Mouse (Mus musculus) monocyte, adult 5-6 weeks (primary cell): ENCODE data around the gene Meis2. TPM values are rescaled to one million over a fixed set of nuclear protein-coding genes. Genes with fewer than 3 reads are reported as not detected.

ENCODE experiments used
- ATAC-seq: fragments of 153-309, 156-312 bp; replicated peaks from 2 replicates; pipeline ENCODE4 v1.8.0; 2017; ENCODE audit warnings: mild to moderate bottlenecking; ENCODE audit not compliant: low TSS enrichment, insufficient number of reproducible peaks, severe bottlenecking, poor library complexity, low FRiP score
- total RNA-seq: library from RNA; stranded (forward); fragments of 200-1000, 200-491, 200-594 nt; gene quantifications from 3 replicates; pipeline ENCODE4 v1.2.3, GENCODE M21; 2017

Gene Meis2
- total RNA-seq, 1 experiment from 2014 or later, result not detected

DNA sequence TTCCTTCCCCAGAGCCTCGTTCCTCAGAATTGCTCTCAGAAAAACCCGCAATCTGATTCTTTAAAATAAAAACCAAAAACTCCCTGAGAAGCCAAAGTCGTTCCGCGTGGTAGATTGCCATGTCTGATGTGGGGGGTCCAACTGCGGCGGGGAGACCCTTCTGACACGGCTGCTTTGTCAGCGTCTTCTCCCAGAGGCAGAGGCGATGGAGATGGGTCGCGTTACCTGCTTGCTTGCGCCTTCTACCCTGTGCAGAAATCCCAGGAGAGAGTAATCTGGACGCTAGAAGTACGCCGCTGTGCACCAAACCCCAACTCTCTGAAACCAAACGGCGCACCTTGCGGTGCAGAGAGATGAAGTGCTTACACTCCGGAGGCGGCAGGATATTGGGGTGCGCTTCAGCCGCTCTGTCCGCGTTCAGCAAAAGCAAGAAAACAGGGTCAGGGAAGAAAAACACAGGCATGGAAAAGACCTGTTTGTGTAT is 210.8 kb downstream of the Meis2 start:
- ATAC-seq, result no peak

DNA sequence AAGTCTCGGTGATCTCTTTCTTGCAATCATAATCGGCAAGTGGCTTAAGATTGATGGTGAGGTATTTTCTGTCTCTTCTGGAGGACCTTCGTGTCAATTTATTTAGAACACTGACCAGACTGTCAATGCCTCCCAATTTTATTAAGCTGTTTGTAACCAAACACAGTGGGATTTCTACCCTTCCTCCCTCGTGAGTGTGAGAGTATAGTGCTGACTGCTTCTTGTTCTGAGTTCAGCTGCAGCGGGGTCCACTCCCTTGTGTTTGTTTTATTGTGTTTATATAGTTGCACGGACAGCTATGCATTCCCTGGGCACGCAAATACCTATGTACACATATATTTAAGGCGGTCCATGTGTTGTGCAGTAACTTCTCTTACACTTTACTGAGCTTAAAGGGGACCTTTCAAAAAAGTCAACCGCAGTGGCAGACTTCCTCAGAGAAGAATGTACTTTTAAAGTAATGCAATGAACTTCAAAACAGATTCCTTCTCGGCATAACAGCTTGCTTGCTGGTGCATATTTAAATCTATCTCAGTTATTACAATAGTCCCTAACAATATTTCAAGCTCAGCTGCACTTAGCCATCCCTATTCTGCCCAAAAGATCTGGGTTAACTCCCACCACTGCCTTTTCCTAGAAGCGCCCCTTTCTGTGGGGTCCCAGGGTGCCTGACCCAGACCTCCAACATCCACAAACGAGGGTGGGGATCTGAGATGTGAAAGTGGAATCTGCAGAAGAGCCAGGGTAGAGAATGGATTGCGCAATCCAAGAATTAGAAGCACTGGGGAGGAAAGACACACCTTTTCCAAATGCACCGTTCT is 211.4 kb downstream of the Meis2 start:
- no peak for ATAC-seq

DNA sequence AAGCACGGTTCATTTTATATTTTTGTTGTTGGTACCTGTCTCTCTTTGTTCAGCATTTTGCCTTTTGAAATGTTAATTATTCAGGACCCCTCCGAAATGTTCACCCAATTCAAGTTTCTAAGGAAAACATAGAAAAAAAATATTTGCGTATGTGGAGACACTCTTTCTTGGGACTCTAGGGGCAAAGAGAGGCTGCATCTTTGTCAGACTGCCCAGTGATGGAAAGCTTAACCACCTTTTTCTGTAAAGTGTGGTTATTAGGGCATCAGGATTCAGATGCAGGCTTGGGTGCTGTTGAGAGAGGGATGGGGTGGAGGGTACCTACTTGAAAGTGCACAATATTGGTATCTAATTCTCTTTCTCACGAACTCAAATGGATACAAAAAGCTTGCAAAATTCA is 212.4 kb downstream of the Meis2 start:
- ATAC-seq, result no peak

DNA sequence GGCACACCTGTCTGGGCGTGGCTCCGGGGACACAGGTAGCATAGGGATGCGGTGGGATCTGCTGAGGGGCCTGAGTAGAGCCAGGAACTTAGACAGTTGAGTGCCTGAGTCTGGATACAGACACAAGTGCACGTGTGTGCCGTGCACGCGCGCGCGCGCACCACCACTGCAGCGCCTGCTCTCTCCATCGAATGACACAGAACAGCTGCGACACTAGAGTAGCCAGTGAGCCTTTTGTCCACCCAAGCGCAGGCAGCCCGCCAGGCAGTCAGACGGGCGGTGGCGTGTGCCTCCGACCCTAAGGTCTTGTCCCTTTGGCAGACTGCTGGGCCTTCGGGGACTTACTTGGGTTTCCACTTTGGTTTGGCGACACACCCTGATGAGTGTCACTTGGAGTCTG is 213.0 kb downstream of the Meis2 start:
- ATAC-seq, result no peak

DNA sequence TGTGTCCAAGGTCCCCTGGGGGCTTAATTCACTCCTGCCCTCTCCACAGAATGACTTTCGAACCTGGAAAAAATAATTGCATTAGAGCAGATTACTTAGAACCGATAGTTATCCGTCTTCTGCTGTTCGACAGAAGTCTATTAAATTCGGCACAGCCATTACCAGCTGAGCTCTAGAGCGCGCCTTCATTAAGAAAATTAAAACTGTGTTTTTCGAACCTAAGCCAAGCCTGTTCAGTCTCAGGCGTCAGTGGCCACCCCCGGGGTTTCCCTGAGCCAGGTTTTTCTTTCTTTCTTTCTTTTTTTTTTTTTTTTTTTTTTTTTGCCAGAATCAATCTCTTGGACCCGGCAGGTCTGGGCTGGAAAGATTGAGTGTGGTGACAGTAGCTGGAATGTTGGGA is 213.5 kb downstream of the Meis2 start:
- ATAC-seq, result no peak

DNA sequence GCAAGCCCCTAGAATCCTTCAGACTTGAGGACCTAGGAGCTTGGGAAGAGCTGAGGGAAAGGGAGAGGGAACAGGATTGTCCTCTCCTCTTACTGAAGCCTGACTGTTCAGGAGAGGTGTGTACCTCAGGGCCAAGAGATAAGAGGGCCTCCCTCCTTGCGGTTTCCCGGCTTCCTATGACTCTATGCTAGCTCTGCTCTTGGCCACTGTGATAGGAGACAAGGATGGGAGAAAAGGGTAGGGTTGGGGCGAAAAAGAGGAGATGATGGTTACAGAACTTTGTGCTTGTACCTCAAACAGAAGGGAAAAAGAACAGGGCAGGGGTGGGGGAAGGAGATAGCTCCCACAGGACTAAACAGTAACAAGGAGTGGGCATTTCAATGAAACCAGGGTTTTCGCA is 214.7 kb downstream of the Meis2 start:
- ATAC-seq, result no peak

DNA sequence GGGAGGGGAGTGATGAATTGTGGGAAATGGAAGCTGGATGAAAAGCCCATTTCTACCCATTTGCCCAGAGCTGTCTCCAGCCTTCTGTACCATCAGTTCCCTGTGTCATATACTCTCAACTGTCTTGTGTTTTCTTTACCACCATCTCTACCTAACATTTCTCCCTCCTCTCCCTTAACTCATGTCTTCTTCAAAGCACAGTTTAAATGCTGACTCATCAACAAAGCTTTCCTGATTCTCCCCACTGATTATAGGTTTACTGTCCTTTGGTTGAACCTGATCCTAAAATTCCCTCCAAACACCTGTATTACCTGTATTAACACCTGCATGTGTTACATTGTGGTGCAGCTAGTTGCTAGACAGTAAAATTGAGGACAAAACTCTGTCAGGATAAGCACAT is 222.8 kb downstream of the Meis2 start:
- ATAC-seq, result no peak

DNA sequence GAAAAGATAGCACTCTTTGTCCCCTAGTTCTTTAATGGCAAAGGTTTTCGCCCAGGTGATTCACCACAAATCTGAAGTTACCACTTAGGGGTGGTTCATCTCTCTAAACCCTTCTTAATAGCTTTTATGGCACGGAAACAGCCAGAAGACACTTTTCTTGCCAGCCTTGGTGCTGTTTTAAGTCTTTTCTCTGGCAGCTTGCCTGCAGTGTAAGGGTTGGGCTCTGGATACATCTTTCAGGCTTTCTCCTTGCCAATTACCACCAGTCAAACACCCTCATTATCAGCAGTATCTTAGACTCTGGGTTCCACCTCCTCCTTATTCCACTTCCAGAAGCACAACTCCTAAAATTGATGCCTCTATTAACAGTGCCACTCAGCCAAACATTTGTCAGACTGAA is 229.6 kb downstream of the Meis2 start:
- ATAC-seq, result no peak

DNA sequence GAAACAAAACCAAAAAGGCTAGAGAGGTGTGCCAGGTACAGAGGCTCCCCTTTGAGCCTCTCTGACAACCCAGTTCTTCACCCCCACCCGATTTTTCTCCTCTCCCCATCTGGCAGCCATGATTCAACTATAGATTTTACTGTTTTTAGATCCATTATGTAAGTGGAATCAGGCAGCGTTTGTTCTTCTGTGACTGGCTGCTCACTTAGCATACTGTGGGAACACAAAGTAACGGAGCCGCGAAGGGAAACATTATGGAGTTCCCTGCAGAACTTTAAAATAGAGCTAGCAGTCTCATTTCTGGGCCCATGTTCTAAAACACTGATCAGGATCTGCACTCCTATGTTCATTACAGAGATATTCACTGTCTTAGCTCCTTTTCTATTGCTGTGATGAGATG is 243.3 kb downstream of the Meis2 start:
- no peak for ATAC-seq

DNA sequence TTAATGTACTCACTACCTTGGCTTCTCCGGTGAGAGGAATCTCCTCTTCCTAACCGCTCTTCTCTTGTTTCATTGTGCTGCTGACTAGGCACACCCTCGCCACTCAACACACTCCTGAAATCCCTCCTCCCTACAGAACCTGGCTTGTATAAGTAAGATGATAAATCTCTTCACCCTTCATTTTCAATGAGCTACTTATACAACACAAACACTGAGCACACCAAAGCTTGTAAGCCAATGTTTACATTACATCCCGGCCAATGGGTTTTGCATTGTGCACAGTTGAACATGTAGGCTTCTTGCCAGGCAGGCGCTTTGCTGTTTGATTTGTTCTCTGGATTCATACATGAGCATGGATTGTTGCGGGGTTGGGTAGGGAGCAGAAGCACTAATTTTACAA is 247.7 kb downstream of the Meis2 start:
- no peak for ATAC-seq

DNA sequence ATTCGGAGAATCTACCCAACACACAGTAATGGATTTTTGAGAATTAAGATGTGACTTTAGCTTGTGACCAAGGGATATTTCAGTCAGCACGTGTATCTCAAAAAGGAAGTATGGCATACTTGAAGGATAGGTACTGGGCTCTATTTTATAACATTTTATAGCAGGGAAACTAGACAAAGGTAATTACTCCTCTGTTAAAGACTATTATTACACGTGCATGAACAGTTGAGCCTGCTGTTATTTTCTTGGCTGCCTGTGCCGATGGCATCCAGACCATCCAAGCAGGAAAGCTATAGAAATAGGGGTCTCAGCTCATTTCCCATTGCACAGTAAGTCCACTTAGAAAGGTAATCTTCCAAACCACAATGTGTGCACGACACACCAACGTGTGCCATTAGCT is 251.9 kb downstream of the Meis2 start:
- ATAC-seq, result no peak

DNA sequence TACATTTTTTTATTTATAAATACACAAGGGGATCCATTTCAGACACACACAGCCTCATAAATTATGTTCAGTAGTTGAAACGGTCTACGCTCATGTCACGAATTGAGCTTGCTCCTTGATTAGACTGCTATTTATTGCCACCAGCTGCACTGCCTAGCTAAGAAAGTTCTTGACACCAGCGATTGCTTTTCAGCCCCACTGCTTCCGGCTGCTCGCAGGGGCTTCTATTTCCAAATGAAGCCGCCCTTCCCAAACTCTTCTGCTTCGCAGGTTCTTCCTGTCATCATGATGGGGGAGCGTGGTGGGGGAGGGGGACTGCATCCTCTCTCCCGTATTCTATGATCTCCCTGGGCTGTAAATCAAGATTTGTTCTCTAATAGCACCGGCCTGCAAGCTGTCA is 252.3 kb downstream of the Meis2 start:
- ATAC-seq, result no peak
